Mouse (Mus musculus): Measurements from ENCODE around the gene Stra6. TPM values are rescaled to one million over a fixed set of nuclear protein-coding genes. Genes with fewer than 3 reads are reported as not detected.

Gene Stra6
- 24.1 and 34.2 TPM in 2 replicates for polyA plus RNA-seq (2015; fragmentation: Nextera tagmentation; extraction: Ambion mirVana)

DNA sequence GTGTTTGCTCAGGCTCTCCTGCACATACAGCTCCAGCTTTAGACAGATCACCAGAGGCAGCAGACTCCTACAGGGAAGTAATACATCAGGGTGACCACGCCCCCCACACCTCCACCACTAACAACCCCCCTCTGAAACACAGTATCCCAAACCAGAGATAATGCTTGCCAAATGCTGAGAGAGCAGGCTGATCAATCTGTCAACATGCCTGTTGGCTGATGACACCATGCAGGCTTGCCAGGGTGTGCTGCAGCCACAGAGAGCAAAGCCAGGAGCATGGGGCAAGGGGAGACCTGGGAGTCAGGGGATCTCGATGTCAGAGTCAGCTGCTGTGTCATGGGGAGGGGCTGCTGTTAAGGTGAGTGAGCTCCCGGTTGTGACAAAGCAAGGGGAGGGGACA, at the start of gene Stra6:
Stra6 (plus strand) TSS at position 258 of the 400 bp plus-strand sequence.
- Histone ChIP-seq H3K9ac (replicated peaks; ENCODE audit: low read length) (no peak within 1 kb of the TSS), H3K4me2 (replicated peaks; ENCODE audit: low read depth, low read length) (no peak within 1 kb of the TSS), H3K27me3 (ENCODE audit: insufficient read depth, low read length) (peaks cover 3% of the 10 kb centered on the region; the same call in 1 of the 2 replicates), H3K27ac (ENCODE audit: low read length) (no peak within 1 kb of the TSS), H3K4me1 (ENCODE audit: insufficient read depth, low read length) (no peaks in the 10 kb centered on the region), H3K4me3 (ENCODE audit: low read length) (no peak within 1 kb of the TSS), H3K9me3 (ENCODE audit: low read length) (no peaks in the 10 kb centered on the region), H3K36me3 (ENCODE audit: insufficient read depth, low read length) (no peaks in the 10 kb centered on the region)
- 12% methylated on average over 3 of the region's 3 CpGs for WGBS
- ATAC-seq (ENCODE audit: low FRiP score, low TSS enrichment) = no peak

DNA sequence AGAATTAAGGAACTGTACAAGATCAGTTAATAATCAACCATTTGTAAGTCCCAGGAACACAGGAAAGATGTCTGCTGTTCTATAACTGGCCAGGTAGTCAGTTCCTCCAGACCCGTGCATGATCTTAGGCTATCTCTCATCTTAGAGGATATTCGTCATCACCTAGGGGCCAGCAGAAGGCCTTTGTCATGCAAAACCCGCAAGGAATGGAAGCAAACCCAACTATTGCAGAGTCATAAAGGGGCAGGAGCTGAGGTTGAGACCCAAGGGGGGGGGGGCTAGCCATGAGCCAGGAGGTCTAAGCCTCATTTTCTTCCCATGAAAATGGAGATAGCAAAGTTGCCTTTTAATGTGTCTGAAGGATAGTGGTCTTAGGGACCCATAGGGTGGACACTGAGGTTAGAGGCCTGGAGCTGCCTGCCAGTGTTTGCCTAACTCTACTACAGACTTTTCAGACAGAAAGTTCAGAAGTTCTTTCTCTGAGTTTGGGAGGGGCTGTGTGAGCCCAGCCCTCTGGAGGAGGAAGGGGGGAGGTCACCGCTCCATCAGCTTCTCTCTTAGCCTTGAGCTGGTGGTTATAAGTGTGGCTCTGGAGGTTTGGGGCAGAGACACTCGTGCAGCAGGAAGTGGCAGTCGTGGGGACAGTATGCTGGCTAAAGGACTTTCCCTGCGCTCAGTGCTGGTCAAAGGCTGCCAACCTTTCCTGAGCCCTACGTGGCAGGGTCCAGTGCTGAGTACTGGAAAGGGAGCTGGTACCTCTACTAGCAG, 49.0 kb upstream of the Stra6 start:
- H3K27ac ChIP-seq (ENCODE audit: low read length) = no peak overlapping the region
- ATAC-seq (ENCODE audit: low FRiP score, low TSS enrichment) = no peak

DNA sequence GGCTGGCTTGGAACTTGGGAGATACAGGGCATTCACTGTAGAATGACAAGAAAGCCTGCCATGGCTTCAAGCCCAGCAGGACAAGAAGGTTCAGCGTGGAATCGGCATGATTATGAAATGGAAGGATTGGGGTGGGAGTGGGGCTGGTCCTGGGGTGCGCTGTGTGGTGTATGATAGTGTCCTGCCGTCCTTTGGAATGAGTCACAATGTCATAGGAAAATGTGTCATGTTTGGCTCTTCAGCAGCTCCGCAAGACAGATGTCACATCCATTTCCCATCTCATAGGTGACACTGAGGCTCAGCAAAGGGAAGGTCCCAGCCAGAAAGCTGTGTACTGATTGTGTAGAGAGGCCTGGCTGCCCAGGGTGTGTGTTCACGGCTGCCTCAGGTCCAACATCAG, 47.7 kb upstream of the Stra6 start:
- H3K4me1 ChIP-seq (ENCODE audit: insufficient read depth, low read length) = peaks cover 18% of the 10 kb centered on the region
- WGBS = 88% methylated on average over 6 of the region's 6 CpGs

More for the DNA sequence above, 49.0 kb upstream of the Stra6 start:
- Histone ChIP-seq H3K4me3 (ENCODE audit: low read length) (no peak overlapping the region), H3K27me3 (ENCODE audit: insufficient read depth, low read length) (no peaks in the 10 kb centered on the region), H3K9me3 (ENCODE audit: low read length) (no peaks in the 10 kb centered on the region), H3K4me1 (ENCODE audit: insufficient read depth, low read length) (peaks cover 18% of the 10 kb centered on the region), H3K36me3 (ENCODE audit: insufficient read depth, low read length) (no peaks in the 10 kb centered on the region), H3K9ac (replicated peaks; ENCODE audit: low read length) (no peak overlapping the region), H3K4me2 (replicated peaks; ENCODE audit: low read depth, low read length) (no peak overlapping the region)
- WGBS = 48% methylated on average over 8 of the region's 8 CpGs

DNA sequence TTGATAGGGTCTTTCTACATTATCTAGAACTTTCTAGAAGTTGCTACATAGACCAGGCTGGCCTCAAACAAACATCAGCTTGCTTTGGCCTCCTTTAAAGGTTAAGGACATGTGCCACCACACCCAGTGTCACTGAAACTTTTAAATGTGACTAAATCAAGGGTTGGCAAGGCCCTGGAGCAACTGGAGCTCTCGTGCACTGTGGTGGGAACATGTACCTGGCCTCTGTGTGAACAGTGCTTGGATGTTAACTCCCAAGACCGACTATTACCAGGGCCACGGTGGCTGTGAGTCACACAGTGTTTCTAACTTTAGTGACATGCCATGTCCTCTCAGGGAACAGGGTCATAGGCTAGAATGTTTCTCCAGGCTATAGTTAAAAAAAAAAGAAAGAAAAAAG, 46.6 kb upstream of the Stra6 start:
- H3K27me3 ChIP-seq (ENCODE audit: insufficient read depth, low read length) = no peaks in the 10 kb centered on the region
- no peaks in the 10 kb centered on the region for H3K36me3 ChIP-seq (ENCODE audit: insufficient read depth, low read length)
- no peak overlapping the region for H3K27ac ChIP-seq (ENCODE audit: low read length)
- H3K9ac ChIP-seq (replicated peaks; ENCODE audit: low read length) = no peak overlapping the region
- ATAC-seq (ENCODE audit: low FRiP score, low TSS enrichment) = no peak
- WGBS = 64% methylated on average over 3 of the region's 3 CpGs
- H3K4me2 ChIP-seq (replicated peaks; ENCODE audit: low read depth, low read length) = no peak overlapping the region
- H3K4me1 ChIP-seq (ENCODE audit: insufficient read depth, low read length) = 0 out of 2 replicates have a peak, but pooled peaks cover 10% of the 10 kb centered on the region
- H3K9me3 ChIP-seq (ENCODE audit: low read length) = no peaks in the 10 kb centered on the region
- no peak overlapping the region for H3K4me3 ChIP-seq (ENCODE audit: low read length)

More for the DNA sequence above, 47.7 kb upstream of the Stra6 start:
- H3K9ac ChIP-seq (replicated peaks; ENCODE audit: low read length) = no peak overlapping the region
- no peak overlapping the region for H3K27ac ChIP-seq (ENCODE audit: low read length)
- no peaks in the 10 kb centered on the region for H3K36me3 ChIP-seq (ENCODE audit: insufficient read depth, low read length)
- no peaks in the 10 kb centered on the region for H3K9me3 ChIP-seq (ENCODE audit: low read length)
- no peaks in the 10 kb centered on the region for H3K27me3 ChIP-seq (ENCODE audit: insufficient read depth, low read length)
- ATAC-seq (ENCODE audit: low FRiP score, low TSS enrichment) = no peak
- H3K4me3 ChIP-seq (ENCODE audit: low read length) = no peak overlapping the region
- no peak overlapping the region for H3K4me2 ChIP-seq (replicated peaks; ENCODE audit: low read depth, low read length)

DNA sequence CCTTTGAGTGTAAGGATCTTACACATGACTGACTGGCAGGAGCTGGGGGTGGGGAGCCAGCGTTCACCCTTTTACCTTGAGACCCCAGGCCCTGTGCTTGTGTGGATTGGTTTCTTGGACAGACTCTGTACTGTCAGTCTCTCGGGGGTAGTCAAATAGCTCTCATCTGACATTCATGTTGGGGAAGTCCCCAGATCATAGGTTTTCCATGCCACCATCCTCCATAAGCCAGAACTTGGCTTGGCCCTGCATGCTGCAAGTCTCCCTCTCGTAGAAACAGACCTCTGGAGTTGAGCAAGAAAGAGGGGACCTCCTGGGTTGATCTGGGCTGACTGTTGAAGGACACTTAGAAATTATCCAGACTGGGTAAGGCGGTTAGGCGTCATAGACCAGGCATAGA, 45.2 kb upstream of the Stra6 start:
- WGBS = 88% methylated on average over 5 of the region's 5 CpGs

DNA sequence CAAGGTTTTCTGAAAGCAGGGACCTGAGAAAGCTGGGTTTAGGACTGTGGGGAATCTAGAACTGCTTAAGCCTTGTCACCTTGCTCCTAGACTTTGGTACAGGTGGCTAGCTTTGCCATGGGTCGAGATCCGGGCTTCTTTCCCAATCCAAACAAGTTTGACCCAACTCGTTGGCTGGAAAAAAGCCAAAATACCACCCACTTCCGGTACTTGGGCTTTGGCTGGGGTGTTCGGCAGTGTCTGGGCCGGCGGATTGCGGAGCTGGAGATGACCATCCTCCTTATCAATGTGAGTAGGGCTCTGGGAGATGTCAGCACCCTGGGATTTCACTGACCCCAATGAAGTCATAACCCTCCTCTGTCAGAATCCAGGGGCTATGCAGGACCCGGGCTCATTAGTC, 37.6 kb upstream of the Stra6 start:
- Histone ChIP-seq H3K9ac (replicated peaks; ENCODE audit: low read length) (no peak overlapping the region), H3K4me2 (replicated peaks; ENCODE audit: low read depth, low read length) (no peak overlapping the region), H3K27me3 (ENCODE audit: insufficient read depth, low read length) (no peaks in the 10 kb centered on the region), H3K4me1 (ENCODE audit: insufficient read depth, low read length) (no peaks in the 10 kb centered on the region), H3K27ac (ENCODE audit: low read length) (no peak overlapping the region), H3K9me3 (ENCODE audit: low read length) (no peaks in the 10 kb centered on the region), H3K36me3 (ENCODE audit: insufficient read depth, low read length) (no peaks in the 10 kb centered on the region), H3K4me3 (ENCODE audit: low read length) (no peak overlapping the region)
- no peak for ATAC-seq (ENCODE audit: low FRiP score, low TSS enrichment)
- WGBS = 89% methylated on average over 9 of the region's 9 CpGs

More for the DNA sequence above, 45.2 kb upstream of the Stra6 start:
- Histone ChIP-seq H3K27me3 (ENCODE audit: insufficient read depth, low read length) (no peaks in the 10 kb centered on the region), H3K4me2 (replicated peaks; ENCODE audit: low read depth, low read length) (no peak overlapping the region), H3K9me3 (ENCODE audit: low read length) (no peaks in the 10 kb centered on the region), H3K27ac (ENCODE audit: low read length) (no peak overlapping the region), H3K36me3 (ENCODE audit: insufficient read depth, low read length) (no peaks in the 10 kb centered on the region), H3K4me1 (ENCODE audit: insufficient read depth, low read length) (0 out of 2 replicates have a peak, but pooled peaks cover 7% of the 10 kb centered on the region), H3K9ac (replicated peaks; ENCODE audit: low read length) (no peak overlapping the region), H3K4me3 (ENCODE audit: low read length) (no peak overlapping the region)
- no peak for ATAC-seq (ENCODE audit: low FRiP score, low TSS enrichment)

DNA sequence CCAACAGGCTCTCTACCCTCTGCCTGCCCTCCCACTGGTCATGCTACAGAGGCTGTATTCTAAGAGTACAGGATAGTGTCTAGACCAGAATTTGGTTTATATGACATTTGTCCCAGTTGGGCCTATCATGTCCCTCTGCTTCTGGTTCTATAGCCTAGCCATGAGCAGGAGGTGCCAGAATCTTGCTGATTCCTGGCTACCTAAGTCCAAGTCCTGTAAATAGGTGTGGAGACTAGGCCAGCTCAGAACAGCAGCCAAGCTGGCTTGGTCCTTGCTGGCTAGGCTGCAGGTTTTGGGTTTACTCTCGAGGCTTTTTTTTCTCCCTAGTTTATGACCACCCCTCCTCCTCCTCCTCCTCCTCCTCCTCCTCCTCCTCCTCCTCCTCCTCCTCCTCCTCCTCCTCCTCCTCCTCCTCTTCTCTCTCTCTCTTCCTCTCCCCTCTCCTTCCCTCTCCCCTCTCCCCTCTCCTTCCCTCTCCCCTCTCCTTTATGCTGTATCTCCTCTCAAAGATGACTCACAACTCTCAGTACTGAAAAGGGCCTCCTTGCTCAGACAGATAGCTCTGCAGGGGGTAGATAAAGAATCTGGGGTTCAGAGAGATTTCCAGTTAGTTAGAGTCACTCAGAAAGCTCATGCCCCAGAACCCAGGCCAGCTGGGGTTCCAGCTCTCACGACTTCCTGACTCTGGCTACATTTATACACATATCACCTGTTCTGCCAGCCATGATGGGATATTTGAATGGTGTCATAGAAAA, 36.0 kb upstream of the Stra6 start:
- H3K9me3 ChIP-seq (ENCODE audit: low read length) = no peaks in the 10 kb centered on the region
- no peak overlapping the region for H3K9ac ChIP-seq (replicated peaks; ENCODE audit: low read length)
- H3K27me3 ChIP-seq (ENCODE audit: insufficient read depth, low read length) = no peaks in the 10 kb centered on the region
- 33% methylated on average over 2 of the region's 2 CpGs for WGBS
- no peaks in the 10 kb centered on the region for H3K36me3 ChIP-seq (ENCODE audit: insufficient read depth, low read length)
- no peak overlapping the region for H3K4me3 ChIP-seq (ENCODE audit: low read length)
- H3K27ac ChIP-seq (ENCODE audit: low read length) = no peak overlapping the region
- H3K4me2 ChIP-seq (replicated peaks; ENCODE audit: low read depth, low read length) = no peak overlapping the region
- no peak for ATAC-seq (ENCODE audit: low FRiP score, low TSS enrichment)
- H3K4me1 ChIP-seq (ENCODE audit: insufficient read depth, low read length) = no peaks in the 10 kb centered on the region

DNA sequence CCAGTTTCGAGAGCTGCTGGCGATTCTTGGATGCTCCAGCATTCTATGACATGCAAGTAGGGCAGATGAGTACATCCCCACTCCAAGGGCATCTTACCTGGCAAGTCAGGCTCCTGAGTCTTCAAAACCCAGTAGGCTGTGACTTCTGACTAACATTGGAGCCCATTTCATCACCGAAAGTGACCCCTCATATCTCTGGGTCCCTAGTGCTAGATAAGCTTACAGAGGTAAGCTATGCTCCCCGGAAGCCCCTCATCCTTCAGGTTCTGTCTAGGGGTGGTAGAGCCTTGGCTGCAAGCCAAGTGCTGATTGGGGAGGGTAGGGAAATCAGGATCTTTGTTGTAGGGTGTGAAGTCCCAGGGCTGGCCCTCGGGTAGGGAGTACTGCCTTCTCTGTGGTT, 34.7 kb upstream of the Stra6 start:
- no peaks in the 10 kb centered on the region for H3K9me3 ChIP-seq (ENCODE audit: low read length)
- 67% methylated on average over 5 of the region's 5 CpGs for WGBS
- no peaks in the 10 kb centered on the region for H3K36me3 ChIP-seq (ENCODE audit: insufficient read depth, low read length)
- no peak overlapping the region for H3K27ac ChIP-seq (ENCODE audit: low read length)
- H3K4me1 ChIP-seq (ENCODE audit: insufficient read depth, low read length) = no peaks in the 10 kb centered on the region
- ATAC-seq (ENCODE audit: low FRiP score, low TSS enrichment) = no peak
- no peak overlapping the region for H3K4me3 ChIP-seq (ENCODE audit: low read length)
- H3K9ac ChIP-seq (replicated peaks; ENCODE audit: low read length) = no peak overlapping the region
- H3K27me3 ChIP-seq (ENCODE audit: insufficient read depth, low read length) = no peaks in the 10 kb centered on the region
- no peak overlapping the region for H3K4me2 ChIP-seq (replicated peaks; ENCODE audit: low read depth, low read length)

DNA sequence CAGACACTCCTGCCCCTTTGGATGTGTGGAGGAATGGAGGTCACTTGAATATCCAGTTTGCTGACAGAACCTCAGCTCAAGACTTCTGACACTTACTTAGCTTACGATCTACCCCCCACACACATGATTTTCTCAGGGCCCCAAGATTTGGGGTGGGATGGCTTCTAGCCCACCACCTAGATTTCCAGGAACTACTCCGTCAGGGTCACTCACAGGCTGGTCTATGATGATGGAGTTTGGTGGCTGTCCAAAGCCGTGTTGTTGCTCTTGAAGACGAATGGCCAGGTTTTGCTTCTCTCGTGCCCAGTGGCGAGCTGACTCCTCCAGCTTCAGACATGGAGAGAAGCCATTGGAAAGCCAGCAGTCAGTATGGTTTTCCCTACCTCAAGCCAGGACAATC, 34.0 kb upstream of the Stra6 start:
- H3K4me3 ChIP-seq (ENCODE audit: low read length) = no peak overlapping the region
- no peak overlapping the region for H3K27ac ChIP-seq (ENCODE audit: low read length)
- H3K4me1 ChIP-seq (ENCODE audit: insufficient read depth, low read length) = no peaks in the 10 kb centered on the region
- H3K9ac ChIP-seq (replicated peaks; ENCODE audit: low read length) = no peak overlapping the region
- WGBS = 81% methylated on average over 6 of the region's 6 CpGs
- no peaks in the 10 kb centered on the region for H3K27me3 ChIP-seq (ENCODE audit: insufficient read depth, low read length)
- H3K4me2 ChIP-seq (replicated peaks; ENCODE audit: low read depth, low read length) = no peak overlapping the region
- no peaks in the 10 kb centered on the region for H3K36me3 ChIP-seq (ENCODE audit: insufficient read depth, low read length)
- no peak for ATAC-seq (ENCODE audit: low FRiP score, low TSS enrichment)
- no peaks in the 10 kb centered on the region for H3K9me3 ChIP-seq (ENCODE audit: low read length)

DNA sequence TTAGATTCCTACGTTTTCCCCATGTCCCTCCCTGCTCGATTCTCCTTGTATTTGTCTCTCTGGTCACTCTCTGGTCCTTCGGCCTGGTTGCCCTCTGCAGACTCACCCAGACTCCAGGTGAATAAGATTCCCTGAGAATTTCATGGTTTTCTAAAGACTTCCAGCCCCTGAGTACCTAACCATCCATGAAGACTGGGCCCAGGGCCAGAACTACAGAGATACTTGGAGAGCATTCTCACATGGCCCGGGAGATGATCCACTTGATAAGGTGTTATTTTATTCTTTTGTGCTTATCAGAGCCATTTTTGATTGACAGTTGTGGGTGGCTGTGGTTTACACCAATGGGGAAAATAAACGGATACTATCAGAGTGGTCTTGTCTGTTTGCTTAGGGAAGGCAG, 31.7 kb upstream of the Stra6 start:
- no peaks in the 10 kb centered on the region for H3K4me1 ChIP-seq (ENCODE audit: insufficient read depth, low read length)
- no peak overlapping the region for H3K4me2 ChIP-seq (replicated peaks; ENCODE audit: low read depth, low read length)
- no peak overlapping the region for H3K4me3 ChIP-seq (ENCODE audit: low read length)
- ATAC-seq (ENCODE audit: low FRiP score, low TSS enrichment) = no peak
- no peaks in the 10 kb centered on the region for H3K36me3 ChIP-seq (ENCODE audit: insufficient read depth, low read length)
- 65% methylated on average over 5 of the region's 5 CpGs for WGBS
- H3K9ac ChIP-seq (replicated peaks; ENCODE audit: low read length) = no peak overlapping the region
- H3K9me3 ChIP-seq (ENCODE audit: low read length) = no peaks in the 10 kb centered on the region
- H3K27ac ChIP-seq (ENCODE audit: low read length) = no peak overlapping the region
- H3K27me3 ChIP-seq (ENCODE audit: insufficient read depth, low read length) = no peaks in the 10 kb centered on the region; the same call in 1 of the 2 replicates
